ENCODE assay signal across 8 mouse cellular contexts in the genomic region with DNA sequence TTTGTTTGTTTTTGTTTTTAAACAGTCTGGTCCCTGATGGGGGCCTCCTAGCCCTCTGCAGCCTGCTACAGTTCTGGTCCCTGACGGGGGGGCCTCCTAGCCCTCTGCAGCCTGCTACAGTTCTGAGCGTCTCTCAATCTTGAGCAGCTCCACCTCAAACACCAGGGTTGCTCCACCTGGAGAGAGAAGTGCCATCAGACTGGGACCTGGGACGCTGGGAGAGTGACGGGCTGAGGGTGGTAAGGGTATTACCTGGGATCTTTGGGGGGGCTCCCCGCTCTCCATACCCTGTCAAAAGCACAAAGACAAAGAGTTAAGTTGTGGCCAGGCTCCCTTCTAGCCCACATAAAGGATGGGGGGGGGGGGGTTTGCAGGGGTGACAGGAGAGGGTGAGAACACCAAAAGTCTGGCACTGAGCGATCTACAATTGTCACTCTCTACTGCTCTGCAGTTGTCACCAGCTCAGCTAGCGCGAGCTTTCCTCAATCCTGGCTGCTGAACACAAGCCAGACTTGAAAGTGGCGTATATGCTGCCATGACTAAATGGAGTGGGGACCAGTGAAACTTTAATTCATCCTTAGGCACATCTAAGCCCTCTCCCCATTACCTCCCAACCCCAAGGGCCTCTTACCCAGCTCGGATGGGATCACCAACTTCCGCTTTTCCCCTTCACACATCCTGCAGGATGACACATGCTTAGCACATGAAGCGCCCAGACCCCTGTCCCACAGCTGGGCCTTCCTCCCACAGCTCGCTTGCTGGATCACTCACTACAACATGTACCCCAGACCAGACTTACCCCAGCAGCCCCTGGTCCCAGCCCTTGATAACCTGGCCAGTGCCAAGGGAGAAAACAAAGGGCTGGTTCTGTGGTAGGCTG. TPM values are rescaled to one million over a fixed set of nuclear protein-coding genes. Genes with fewer than 3 reads are reported as not detected.
DNase-seq lines count a peak whose midpoint lies in the region; ATAC-seq and TF ChIP-seq lines count a peak whose summit lies in the region.

No protein-coding gene starts in this region.

- no peaks in the 10 kb centered on the region for H3K9me3 ChIP-seq in neural tube, embryonic 11.5 days (ENCODE audit: control insufficient read depth, low read length)
- no peaks in the 10 kb centered on the region for H3K9me3 ChIP-seq in liver, embryonic 12.5 days (replicated peaks)
- H3K9me3 ChIP-seq in stomach, postnatal 0 days (ENCODE audit: control insufficient read depth, low read length), result no peaks in the 10 kb centered on the region

- H3K27ac ChIP-seq in neural tube, embryonic 11.5 days (ENCODE audit: low read depth, low read length), result 0 out of 2 replicates have a peak overlapping the region, but pooled peaks have one; percentile 49
- H3K27ac ChIP-seq in liver, embryonic 12.5 days, result peak overlapping the region; percentile 94
- no peak overlapping the region for H3K27ac ChIP-seq in stomach, postnatal 0 days (replicated peaks)

- H3K36me3 ChIP-seq in neural tube, embryonic 11.5 days (ENCODE audit: control insufficient read depth, insufficient read depth, low read length), result peaks cover 10% of the 10 kb centered on the region
- peaks cover 39% of the 10 kb centered on the region for H3K36me3 ChIP-seq in liver, embryonic 12.5 days
- peaks cover 6% of the 10 kb centered on the region for H3K36me3 ChIP-seq in stomach, postnatal 0 days (ENCODE audit: control insufficient read depth, insufficient read depth, low read length)

- no peak for TF ChIP-seq CTCF in stomach, postnatal 0 days (IDR thresholded peaks at IDR 0.05; ENCODE audit: low read depth)

- no peak for TF ChIP-seq EP300 in stomach, postnatal 0 days (optimal IDR thresholded peaks at IDR 0.05)

- H3K9ac ChIP-seq in neural tube, embryonic 11.5 days (ENCODE audit: low read length), result no peak overlapping the region; the same call in 1 of the 2 replicates
- peak overlapping the region; percentile 89 for H3K9ac ChIP-seq in liver, embryonic 12.5 days
- peak overlapping the region; percentile 27; the same call in 1 of the 2 replicates for H3K9ac ChIP-seq in stomach, postnatal 0 days (ENCODE audit: low read length)

- no peak for ATAC-seq in neural tube, embryonic 11.5 days (ENCODE audit: insufficient read depth, low FRiP score, low TSS enrichment)
- ATAC-seq in liver, embryonic 12.5 days, result no peak
- no peak for ATAC-seq in stomach, postnatal 0 days (ENCODE audit: low FRiP score, low TSS enrichment)

- peak overlapping the region; percentile 11; the same call in 1 of the 2 replicates for H3K4me2 ChIP-seq in neural tube, embryonic 11.5 days (ENCODE audit: low read depth)
- H3K4me2 ChIP-seq in liver, embryonic 12.5 days, result peak overlapping the region; percentile 98
- H3K4me2 ChIP-seq in stomach, postnatal 0 days (replicated peaks; ENCODE audit: low read depth), result peak overlapping the region; percentile 84; the same call in 1 of the 2 replicates

- 79% methylated on average over 13 of the region's 13 CpGs for WGBS in neural tube, embryonic 11.5 days
- WGBS in liver, embryonic 12.5 days (ENCODE audit: insufficient replicate concordance), result 79% methylated on average over 13 of the region's 13 CpGs
- 77% methylated on average over 13 of the region's 13 CpGs for WGBS in stomach, postnatal 0 days

- peak overlapping the region; percentile 12 for H3K4me3 ChIP-seq in neural tube, embryonic 11.5 days (ENCODE audit: low read depth, low read length)
- peak overlapping the region; percentile 82 for H3K4me3 ChIP-seq in liver, embryonic 12.5 days
- H3K4me3 ChIP-seq in stomach, postnatal 0 days (ENCODE audit: low read depth, low read length), result no peak overlapping the region

- peaks cover 25% of the 10 kb centered on the region for H3K4me1 ChIP-seq in neural tube, embryonic 11.5 days (ENCODE audit: control insufficient read depth, insufficient read depth, low read length)
- peaks cover 78% of the 10 kb centered on the region for H3K4me1 ChIP-seq in liver, embryonic 12.5 days
- H3K4me1 ChIP-seq in stomach, postnatal 0 days (replicated peaks; ENCODE audit: control insufficient read depth, insufficient read depth), result peaks cover 8% of the 10 kb centered on the region; the same call in 1 of the 2 replicates

- no peaks in the 10 kb centered on the region for H3K27me3 ChIP-seq in neural tube, embryonic 11.5 days (ENCODE audit: control insufficient read depth, insufficient read depth, low read length)
- no peaks in the 10 kb centered on the region for H3K27me3 ChIP-seq in liver, embryonic 12.5 days (replicated peaks)
- no peaks in the 10 kb centered on the region for H3K27me3 ChIP-seq in stomach, postnatal 0 days (ENCODE audit: control insufficient read depth, insufficient read depth, low read length)

- DNase-seq in cerebellum, adult 11-12 months, result peak; percentile 69
- no peak for DNase-seq in cerebellum, postnatal 25 days
- DNase-seq in neural tube, embryonic 11.5 days (ENCODE audit: low spot score), result no peak
- DNase-seq in neural tube, embryonic 10.5 days (ENCODE audit: extremely low spot score, low spot score), result no peak
- no peak for DNase-seq in stomach, postnatal 0 days (ENCODE audit: low spot score)
- DNase-seq in thymus, postnatal 14 days, result no peak
- DNase-seq in cerebellum, postnatal 10 days, result no peak

RNA-seq across cellular contexts. Expression of a gene that starts 1.7 kb away (rescaled TPM):
- polyA plus RNA-seq in neural tube, embryonic 11.5 days (2014; fragmentation: Nextera tagmentation; extraction: Ambion mirVana), result 22.7 and 25.0 TPM in 2 replicates
- polyA plus RNA-seq in liver, embryonic 12.5 days (2016; fragmentation: Nextera tagmentation; extraction: Ambion mirVana), result 13.6 and 14.4 TPM in 2 replicates
- 30.0 and 33.2 TPM in 2 replicates for polyA plus RNA-seq in stomach, postnatal 0 days (2015; fragmentation: Nextera tagmentation; extraction: Ambion mirVana)

RNA-seq across cellular contexts. Expression of a gene that starts 2.3 kb away (rescaled TPM):
- polyA plus RNA-seq in neural tube, embryonic 11.5 days (2014; fragmentation: Nextera tagmentation; extraction: Ambion mirVana), result 80.1 and 86.5 TPM in 2 replicates
- 91.7 and 92.0 TPM in 2 replicates for polyA plus RNA-seq in liver, embryonic 12.5 days (2016; fragmentation: Nextera tagmentation; extraction: Ambion mirVana)
- 130 and 134 TPM in 2 replicates for polyA plus RNA-seq in stomach, postnatal 0 days (2015; fragmentation: Nextera tagmentation; extraction: Ambion mirVana)

RNA-seq across cellular contexts. Expression of a gene that starts 3.2 kb away (rescaled TPM):
- 290 and 313 TPM in 2 replicates for polyA plus RNA-seq in neural tube, embryonic 11.5 days (2014; fragmentation: Nextera tagmentation; extraction: Ambion mirVana)
- polyA plus RNA-seq in liver, embryonic 12.5 days (2016; fragmentation: Nextera tagmentation; extraction: Ambion mirVana), result 153 and 155 TPM in 2 replicates
- polyA plus RNA-seq in stomach, postnatal 0 days (2015; fragmentation: Nextera tagmentation; extraction: Ambion mirVana), result 143 and 148 TPM in 2 replicates

RNA-seq across cellular contexts. Expression of a gene that starts 9.5 kb away (rescaled TPM):
- polyA plus RNA-seq in neural tube, embryonic 11.5 days (2014; fragmentation: Nextera tagmentation; extraction: Ambion mirVana), result 27.8 and 29.4 TPM in 2 replicates
- 23.2 and 23.3 TPM in 2 replicates for polyA plus RNA-seq in liver, embryonic 12.5 days (2016; fragmentation: Nextera tagmentation; extraction: Ambion mirVana)
- polyA plus RNA-seq in stomach, postnatal 0 days (2015; fragmentation: Nextera tagmentation; extraction: Ambion mirVana), result 26.2 and 28.0 TPM in 2 replicates

RNA-seq across cellular contexts. Expression of a gene that starts 14.4 kb away (rescaled TPM):
- polyA plus RNA-seq in neural tube, embryonic 11.5 days (2014; fragmentation: Nextera tagmentation; extraction: Ambion mirVana), result 16.2 and 17.3 TPM in 2 replicates
- 12.1 and 12.7 TPM in 2 replicates for polyA plus RNA-seq in liver, embryonic 12.5 days (2016; fragmentation: Nextera tagmentation; extraction: Ambion mirVana)
- 33.0 and 37.2 TPM in 2 replicates for polyA plus RNA-seq in stomach, postnatal 0 days (2015; fragmentation: Nextera tagmentation; extraction: Ambion mirVana)

Comparison
In these comparisons a context has a peak if more than half of its experiments do, and no peak if none do; other contexts are left out.
1. H3K4me2 ChIP-seq: peak in every context shown above with its lines; median percentile 98 in liver, embryonic 12.5 days; 84 in stomach, postnatal 0 days; 11 in neural tube, embryonic 11.5 days.